Mouse (Mus musculus) MEL (cell line): ENCODE results near the gene Gm37240.
A peak's percentile ranks its signal among the peaks of the same experiment; 100 is the strongest.

ENCODE experiments used
- CTCF ChIP-seq, 3 experiments: IDR thresholded peaks in 2 of 3; conservative IDR thresholded peaks in 1 of 3; 2 replicates each; pipeline ENCODE4 v1.5.1; 2011 to 2012; ENCODE audit warnings: low read length in 3 of 3, low read depth in 2 of 3, mild to moderate bottlenecking in 2 of 3, improper control_type of control experiment in 1 of 3, inconsistent platforms in 1 of 3, mixed read lengths in 1 of 3, moderate library complexity in 1 of 3; ENCODE audit not compliant: control insufficient read depth in 1 of 3, insufficient read depth in 1 of 3, poor library complexity in 1 of 3, severe bottlenecking in 1 of 3
- GATA1 ChIP-seq: IDR thresholded peaks from 2 replicates; pipeline ENCODE4 v1.6.1; 2011; ENCODE audit warnings: low read depth, low read length, improper control_type of control experiment
- HCFC1 ChIP-seq: IDR thresholded peaks from 2 replicates; pipeline ENCODE4 v1.6.1; 2012; ENCODE audit warnings: low read depth, mild to moderate bottlenecking, inconsistent platforms, low read length, improper control_type of control experiment, moderate library complexity
- MAFK ChIP-seq: IDR thresholded peaks from 2 replicates; pipeline ENCODE4 v1.6.1; 2011; ENCODE audit warnings: low read depth, mild to moderate bottlenecking, low read length, improper control_type of control experiment, borderline replicate concordance
- MAX ChIP-seq: IDR thresholded peaks from 2 replicates; pipeline ENCODE4 v1.6.1; 2011; ENCODE audit warnings: low read length, improper control_type of control experiment
- POLR2A ChIP-seq, 2 experiments: IDR thresholded peaks; 2 replicates each; pipeline ENCODE4 v1.6.1; 2011 to 2012; ENCODE audit warnings: low read length in 2 of 2, mild to moderate bottlenecking in 2 of 2, control low read depth in 1 of 2, improper control_type of control experiment in 1 of 2, low read depth in 1 of 2, moderate library complexity in 1 of 2; ENCODE audit not compliant: control insufficient read depth in 1 of 2, insufficient read depth in 1 of 2, poor library complexity in 1 of 2
- USF1 ChIP-seq: IDR thresholded peaks from 2 replicates; pipeline ENCODE4 v1.6.1; 2014; ENCODE audit warnings: low read depth, mild to moderate bottlenecking, inconsistent platforms, low read length, improper control_type of control experiment, moderate library complexity

DNA sequence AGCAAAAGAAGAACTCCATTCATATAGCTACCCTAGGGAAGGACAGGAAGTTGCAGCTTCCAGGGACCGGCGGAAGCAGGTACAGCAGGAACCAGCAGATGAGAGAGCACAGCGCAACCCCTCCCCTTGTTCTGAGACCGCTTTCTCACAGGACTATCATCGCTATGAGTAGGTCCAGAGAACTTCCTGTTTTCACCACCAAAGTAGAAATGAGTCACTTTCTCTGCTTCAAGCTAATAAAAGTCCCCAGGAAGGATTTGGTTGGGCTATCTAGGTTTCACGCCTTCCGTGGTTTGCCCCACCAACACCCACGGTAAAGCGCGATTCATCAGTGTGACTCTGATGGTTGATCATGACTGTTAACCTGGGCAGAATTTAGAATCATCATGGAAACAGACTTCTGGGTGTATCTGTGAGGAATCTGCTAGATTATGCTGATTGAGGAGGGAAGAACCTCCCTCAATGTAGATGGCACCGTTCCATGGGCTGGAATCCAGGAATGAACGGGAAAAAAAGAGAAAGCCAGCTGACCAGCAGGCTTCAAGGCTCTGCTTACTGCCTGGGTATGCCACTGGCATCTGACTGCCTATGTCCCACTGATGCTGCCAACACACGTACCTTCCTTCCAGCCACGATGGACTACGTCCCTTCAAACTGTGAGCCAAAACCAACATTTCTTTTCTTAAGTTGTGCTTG is 1172.1 kb downstream of the Gm37240 start:
- TF ChIP-seq GATA1 (peak; percentile 59; the same call in 1 of the 2 replicates), HCFC1 (peak; percentile 69), POLR2A (IDR thresholded peaks at IDR 0.05; ENCODE audit: control insufficient read depth in 1 of 2, insufficient read depth in 1 of 2, low read depth in 1 of 2, low read length in 2 of 2, poor library complexity in 1 of 2) (peak in 1 of 2 experiments; percentile 46; a peak in 2 of 4 replicates), USF1 (no peak), CTCF (IDR thresholded peaks at IDR 0.05 in 2 of 3, conservative IDR thresholded peaks at IDR 0.05 in 1 of 3; ENCODE audit: control insufficient read depth in 1 of 3, insufficient read depth in 1 of 3, low read depth in 2 of 3, low read length in 3 of 3, poor library complexity in 1 of 3, severe bottlenecking in 1 of 3) (no peak), MAX (peak; percentile 59; the same call in 1 of the 2 replicates), MAFK (no peak; the same call in 1 of the 2 replicates)
